Mouse (Mus musculus): ENCODE results near the gene Klf15. TPM values are rescaled to one million over a fixed set of nuclear protein-coding genes. Genes with fewer than 3 reads are reported as not detected.

Gene Klf15
- polyA plus RNA-seq, 1 experiment = 131 TPM

- no peak for DNase-seq
- no peaks in the 10 kb centered on the region for H3K36me3 ChIP-seq (ENCODE audit: control insufficient read depth, insufficient read depth, low read length)
- TF ChIP-seq CTCF (conservative IDR thresholded peaks at IDR 0.05; ENCODE audit: insufficient read depth, insufficient read length, low read depth, low read length) (no peak), POLR2A (IDR thresholded peaks at IDR 0.05; ENCODE audit: low read depth, low read length) (no peak)
- peaks cover 31% of the 10 kb centered on the region for H3K4me1 ChIP-seq (ENCODE audit: control insufficient read depth, insufficient read depth, low read length)
- H3K27ac ChIP-seq (ENCODE audit: insufficient read depth, low read depth, low read length) = no peak overlapping the region
- no peak overlapping the region for H3K4me3 ChIP-seq (ENCODE audit: insufficient read depth, low read depth, low read length)
- WGBS = 86% methylated on average over 5 of the region's 5 CpGs
- H3K27me3 ChIP-seq (replicated peaks; ENCODE audit: control insufficient read depth, insufficient read depth, low read length) = no peaks in the 10 kb centered on the region
Measured at GRCm38 (mm10) chr6:90512416-90512815, 50.0 kb downstream of the Klf15 start.

GRCm38 (mm10) chr6:90513074-90513856 is 50.9 kb downstream of the Klf15 start:
- WGBS = 56% methylated on average over 5 of the region's 5 CpGs
- no peak for DNase-seq

GRCm38 (mm10) chr6:90514369-90514768 is 52.0 kb downstream of the Klf15 start:
- DNase-seq = no peak
- no peaks in the 10 kb centered on the region for H3K27me3 ChIP-seq (replicated peaks; ENCODE audit: control insufficient read depth, insufficient read depth, low read length)
- no peak overlapping the region for H3K27ac ChIP-seq (ENCODE audit: insufficient read depth, low read depth, low read length)
- TF ChIP-seq CTCF (conservative IDR thresholded peaks at IDR 0.05; ENCODE audit: insufficient read depth, insufficient read length, low read depth, low read length) = no peak
- no peak for TF ChIP-seq POLR2A (IDR thresholded peaks at IDR 0.05; ENCODE audit: low read depth, low read length)
- no peak overlapping the region for H3K4me3 ChIP-seq (ENCODE audit: insufficient read depth, low read depth, low read length)
- H3K4me1 ChIP-seq (ENCODE audit: control insufficient read depth, insufficient read depth, low read length) = peaks cover 17% of the 10 kb centered on the region; the same call in 1 of the 2 replicates
- H3K36me3 ChIP-seq (ENCODE audit: control insufficient read depth, insufficient read depth, low read length) = no peaks in the 10 kb centered on the region

More at GRCm38 (mm10) chr6:90513074-90513856, 50.9 kb downstream of the Klf15 start:
- Histone ChIP-seq H3K4me3 (ENCODE audit: insufficient read depth, low read depth, low read length) (no peak overlapping the region), H3K27ac (ENCODE audit: insufficient read depth, low read depth, low read length) (no peak overlapping the region), H3K27me3 (replicated peaks; ENCODE audit: control insufficient read depth, insufficient read depth, low read length) (no peaks in the 10 kb centered on the region), H3K36me3 (ENCODE audit: control insufficient read depth, insufficient read depth, low read length) (no peaks in the 10 kb centered on the region), H3K4me1 (ENCODE audit: control insufficient read depth, insufficient read depth, low read length) (peaks cover 24% of the 10 kb centered on the region)
- no peak for TF ChIP-seq POLR2A (IDR thresholded peaks at IDR 0.05; ENCODE audit: low read depth, low read length)
- no peak for TF ChIP-seq CTCF (conservative IDR thresholded peaks at IDR 0.05; ENCODE audit: insufficient read depth, insufficient read length, low read depth, low read length)

GRCm38 (mm10) chr6:90514883-90515405 is 52.6 kb downstream of the Klf15 start:
- no peak for TF ChIP-seq POLR2A (IDR thresholded peaks at IDR 0.05; ENCODE audit: low read depth, low read length)
- TF ChIP-seq CTCF (conservative IDR thresholded peaks at IDR 0.05; ENCODE audit: insufficient read depth, insufficient read length, low read depth, low read length) = peak; percentile 85
- no peak overlapping the region for H3K4me3 ChIP-seq (ENCODE audit: insufficient read depth, low read depth, low read length)
- DNase-seq = peak; percentile 93
- no peaks in the 10 kb centered on the region for H3K27me3 ChIP-seq (replicated peaks; ENCODE audit: control insufficient read depth, insufficient read depth, low read length)
- H3K36me3 ChIP-seq (ENCODE audit: control insufficient read depth, insufficient read depth, low read length) = no peaks in the 10 kb centered on the region
- WGBS = 28% methylated on average over 4 of the region's 4 CpGs
- peaks cover 11% of the 10 kb centered on the region; the same call in 1 of the 2 replicates for H3K4me1 ChIP-seq (ENCODE audit: control insufficient read depth, insufficient read depth, low read length)
- no peak overlapping the region for H3K27ac ChIP-seq (ENCODE audit: insufficient read depth, low read depth, low read length)

- Histone ChIP-seq H3K36me3 (ENCODE audit: control insufficient read depth, insufficient read depth, low read length) (no peaks in the 10 kb centered on the region), H3K4me3 (ENCODE audit: insufficient read depth, low read depth, low read length) (no peak overlapping the region), H3K27ac (ENCODE audit: insufficient read depth, low read depth, low read length) (no peak overlapping the region), H3K27me3 (replicated peaks; ENCODE audit: control insufficient read depth, insufficient read depth, low read length) (no peaks in the 10 kb centered on the region), H3K4me1 (ENCODE audit: control insufficient read depth, insufficient read depth, low read length) (peaks cover 7% of the 10 kb centered on the region; the same call in 1 of the 2 replicates)
- WGBS = 54% methylated on average over 3 of the region's 3 CpGs
- TF ChIP-seq CTCF (conservative IDR thresholded peaks at IDR 0.05; ENCODE audit: insufficient read depth, insufficient read length, low read depth, low read length) = no peak
- no peak for TF ChIP-seq POLR2A (IDR thresholded peaks at IDR 0.05; ENCODE audit: low read depth, low read length)
- no peak for DNase-seq
Measured at GRCm38 (mm10) chr6:90518892-90519291, 56.5 kb downstream of the Klf15 start.

- Histone ChIP-seq H3K4me1 (ENCODE audit: control insufficient read depth, insufficient read depth, low read length) (peaks cover 5% of the 10 kb centered on the region; the same call in 1 of the 2 replicates), H3K27ac (ENCODE audit: insufficient read depth, low read depth, low read length) (no peak overlapping the region)
Measured at GRCm38 (mm10) chr6:90519375-90519774, 57.0 kb downstream of the Klf15 start.

More at GRCm38 (mm10) chr6:90519375-90519774, 57.0 kb downstream of the Klf15 start:
- H3K4me3 ChIP-seq (ENCODE audit: insufficient read depth, low read depth, low read length) = no peak overlapping the region
- no peaks in the 10 kb centered on the region for H3K27me3 ChIP-seq (replicated peaks; ENCODE audit: control insufficient read depth, insufficient read depth, low read length)
- 51% methylated on average over 5 of the region's 5 CpGs for WGBS
- no peak for DNase-seq
- no peak for TF ChIP-seq CTCF (conservative IDR thresholded peaks at IDR 0.05; ENCODE audit: insufficient read depth, insufficient read length, low read depth, low read length)
- no peak for TF ChIP-seq POLR2A (IDR thresholded peaks at IDR 0.05; ENCODE audit: low read depth, low read length)
- no peaks in the 10 kb centered on the region for H3K36me3 ChIP-seq (ENCODE audit: control insufficient read depth, insufficient read depth, low read length)

Other genes with a start within 250 kb of the Klf15 start
- 0.13 and 0.48 TPM in 2 replicates for gene Vmn1r53, start 238.1 kb upstream of the Klf15 start, polyA plus RNA-seq (2012; rRNA removed)
- not detected in 2 replicates for gene Vmn1r54, start 216.3 kb upstream of the Klf15 start, polyA plus RNA-seq (2012; rRNA removed)
- gene BC048671, start 161.4 kb upstream of the Klf15 start, polyA plus RNA-seq (2012; rRNA removed) = not detected in 2 replicates
- 1.5 and 3.0 TPM in 2 replicates for gene Chst13, start 137.4 kb upstream of the Klf15 start, polyA plus RNA-seq (2012; rRNA removed)
- 34.0 and 50.2 TPM in 2 replicates for gene Uroc1, start 129.3 kb upstream of the Klf15 start, polyA plus RNA-seq (2012; rRNA removed)
- gene Zxdc, start 93.1 kb upstream of the Klf15 start, polyA plus RNA-seq (2012; rRNA removed) = 12.6 and 17.9 TPM in 2 replicates
- gene Cfap100, start 33.8 kb upstream of the Klf15 start, polyA plus RNA-seq (2012; rRNA removed) = 0.05 and 0.27 TPM in 2 replicates
- gene Aldh1l1, start 23.9 kb downstream of the Klf15 start, polyA plus RNA-seq (2012; rRNA removed) = 253 and 260 TPM in 2 replicates
- gene Slc41a3, start 142.1 kb downstream of the Klf15 start, polyA plus RNA-seq (2012; rRNA removed) = 6.3 and 8.0 TPM in 2 replicates

Measured in kidney, adult 2 months (tissue).